Mouse (Mus musculus): ENCODE results near the gene Hdc.

The Hdc gene

GRCm38 (mm10) chr2:126553291-126553639, 65.8 kb downstream of the Hdc start:
- DNase-seq (ENCODE audit: extremely low read depth, low read depth, low spot score) = no peak

- no peak for DNase-seq (ENCODE audit: extremely low read depth, low read depth, low spot score)
Observed at GRCm38 (mm10) chr2:126552357-126553290, 66.5 kb downstream of the Hdc start, which contains the start of gene Slc27a2. TSS of gene Slc27a2 (plus strand) at chr2:126552407.

- no peak for DNase-seq (ENCODE audit: extremely low read depth, low read depth, low spot score)
Observed at GRCm38 (mm10) chr2:126551896-126552295, 67.2 kb downstream of the Hdc start.

GRCm38 (mm10) chr2:126551244-126551890, 67.7 kb downstream of the Hdc start:
- DNase-seq (ENCODE audit: extremely low read depth, low read depth, low spot score) = no peak

DNA sequence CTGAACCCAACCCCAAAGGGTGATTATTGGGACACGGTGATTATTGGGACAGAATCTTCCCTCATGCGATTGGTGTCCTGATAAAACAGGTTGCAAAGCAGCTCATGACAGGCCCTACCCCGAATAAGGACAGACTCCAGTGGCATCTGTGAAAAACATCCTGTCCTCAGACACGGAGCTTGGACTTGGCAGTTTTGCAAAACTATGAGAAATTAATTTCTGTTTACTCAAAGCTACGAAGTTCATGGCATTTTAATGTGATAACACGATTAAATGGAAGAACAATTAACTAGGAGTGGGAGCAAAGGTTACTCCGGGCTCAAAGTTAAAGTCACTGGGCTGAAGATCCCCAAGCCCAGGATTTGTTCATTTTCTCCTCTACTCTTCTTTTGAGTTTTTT, 69.4 kb downstream of the Hdc start:
- no peak for DNase-seq (ENCODE audit: extremely low read depth, low read depth, low spot score)

- DNase-seq (ENCODE audit: extremely low read depth, low read depth, low spot score) = no peak
Observed at GRCm38 (mm10) chr2:126546392-126546791, 72.7 kb downstream of the Hdc start.

GRCm38 (mm10) chr2:126545297-126545696, 73.8 kb downstream of the Hdc start:
- no peak for DNase-seq (ENCODE audit: extremely low read depth, low read depth, low spot score)

Data from fat pad, adult 2 months (tissue).